Mouse (Mus musculus): ENCODE measurements around the gene Cpsf6. TPM values are rescaled to one million over a fixed set of nuclear protein-coding genes. Genes with fewer than 3 reads are reported as not detected.

Gene Cpsf6
- polyA plus RNA-seq, 1 experiment from 2014 or later: 301 TPM

DNA sequence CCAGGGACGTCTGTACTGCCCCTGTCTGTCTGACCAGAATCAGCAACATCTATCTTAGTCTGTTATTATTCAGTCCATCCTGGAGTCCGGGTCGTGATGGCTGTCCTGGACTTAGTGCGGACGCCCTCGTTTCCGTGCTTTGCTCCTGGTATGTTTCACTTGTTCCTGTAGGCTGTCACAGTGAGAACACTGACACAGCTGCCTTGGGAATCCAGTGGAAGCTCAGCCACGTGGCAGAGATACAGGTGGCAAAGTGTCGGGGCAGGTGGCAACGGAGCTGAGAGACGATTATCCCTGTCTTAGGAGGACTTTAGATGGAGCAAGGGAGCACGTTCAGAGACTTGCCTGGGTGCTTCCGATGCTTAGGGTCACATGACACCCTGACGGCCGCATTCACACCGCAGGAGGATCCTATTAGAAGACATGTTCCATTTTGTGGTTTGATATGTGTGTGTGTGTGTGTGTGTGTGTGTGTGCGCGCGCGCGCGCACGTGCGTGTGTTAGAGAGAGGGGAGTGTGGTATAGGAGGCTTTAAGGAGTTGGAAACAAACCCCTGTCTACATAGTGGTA lies 38.9 kb upstream of the Cpsf6 start:
- Histone ChIP-seq H3K4me1 (peaks cover 19% of the 10 kb centered on the region), H3K27me3 (0 out of 2 replicates have a peak, but pooled peaks cover 4% of the 10 kb centered on the region), H3K4me3 (replicated peaks) (peak overlapping the region; percentile 23; the same call in 1 of the 2 replicates), H3K36me3 (replicated peaks) (no peaks in the 10 kb centered on the region), H3K9me3 (no peaks in the 10 kb centered on the region), H3K27ac (peak overlapping the region; percentile 70; the same call in 1 of the 2 replicates), H3K4me2 (peak overlapping the region; percentile 53), H3K9ac (no peak overlapping the region)
- ATAC-seq (ENCODE audit: low FRiP score): 0 out of 2 replicates have a peak, but pooled peaks have one; percentile 8
- WGBS: 49% methylated on average over 24 of the region's 24 CpGs

DNA sequence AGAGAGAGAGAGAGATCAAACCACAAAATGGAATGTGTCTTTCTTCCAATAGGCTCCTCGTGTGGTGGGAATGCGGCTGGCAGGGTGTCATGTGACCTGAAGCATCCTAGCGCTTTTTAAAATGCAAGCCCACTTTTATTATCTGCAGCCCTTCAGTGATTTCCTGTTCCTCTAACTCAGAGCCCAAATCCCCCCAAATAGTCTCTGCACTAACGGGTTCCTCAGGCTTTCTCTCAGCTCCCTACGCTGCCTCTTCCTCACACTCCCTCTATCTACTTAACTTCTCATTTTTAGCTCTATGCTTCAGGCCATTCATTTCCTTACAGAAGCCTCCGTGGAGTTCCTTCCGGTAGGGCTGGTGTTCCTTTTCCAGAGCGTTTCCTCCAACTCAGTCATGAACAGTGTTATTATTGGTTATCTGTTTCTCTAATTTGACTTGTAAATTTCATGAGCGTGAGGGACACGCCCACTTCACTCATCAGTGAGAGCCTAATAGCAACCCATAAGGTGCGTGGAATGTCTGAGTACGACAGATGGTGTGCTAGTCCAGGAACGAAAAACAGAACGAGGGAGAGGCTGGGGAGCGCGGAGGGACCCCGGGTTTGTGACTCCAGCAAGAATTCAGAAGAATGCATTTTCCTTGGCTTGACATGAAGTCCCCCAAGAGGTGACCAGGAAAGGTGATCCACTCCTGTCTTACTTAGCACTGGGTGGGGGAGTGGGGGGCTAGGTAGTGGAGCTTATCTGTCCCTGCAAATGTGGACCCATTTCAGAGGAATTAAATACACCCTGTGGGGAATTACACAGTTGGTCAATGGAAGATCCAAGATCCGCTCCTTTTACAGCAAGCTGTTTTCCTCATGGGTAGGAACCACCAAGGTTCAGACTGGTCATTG lies 38.2 kb upstream of the Cpsf6 start:
- H3K36me3 ChIP-seq (replicated peaks): no peaks in the 10 kb centered on the region
- H3K27me3 ChIP-seq: 0 out of 2 replicates have a peak, but pooled peaks cover 4% of the 10 kb centered on the region
- 29% methylated on average over 18 of the region's 18 CpGs for WGBS
- peaks cover 19% of the 10 kb centered on the region for H3K4me1 ChIP-seq
- no peak overlapping the region for H3K9ac ChIP-seq
- ATAC-seq (ENCODE audit: low FRiP score): peak; percentile 66
- peak overlapping the region; percentile 23 for H3K4me3 ChIP-seq (replicated peaks)
- H3K4me2 ChIP-seq: peak overlapping the region; percentile 53
- no peaks in the 10 kb centered on the region for H3K9me3 ChIP-seq
- peak overlapping the region; percentile 70 for H3K27ac ChIP-seq

DNA sequence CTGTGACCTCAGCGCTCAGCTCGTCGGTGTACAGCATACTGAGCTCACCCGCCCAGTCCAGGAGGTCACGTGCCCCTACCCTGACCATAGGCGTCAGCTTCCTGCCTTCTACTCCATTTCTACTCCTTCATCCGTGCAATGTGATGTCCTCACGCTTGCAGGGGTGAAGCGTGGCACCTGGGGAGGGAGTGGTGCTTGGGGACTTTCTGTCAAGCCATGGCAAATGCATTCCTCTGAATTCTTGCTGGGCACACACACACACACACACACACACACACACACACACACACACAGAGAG lies 37.6 kb upstream of the Cpsf6 start:
- H3K4me1 ChIP-seq: peaks cover 19% of the 10 kb centered on the region
- peak overlapping the region; percentile 23 for H3K4me3 ChIP-seq (replicated peaks)
- 0 out of 2 replicates have a peak, but pooled peaks have one; percentile 18 for ATAC-seq (ENCODE audit: low FRiP score)
- 71% methylated on average over 9 of the region's 9 CpGs for WGBS
- no peaks in the 10 kb centered on the region for H3K36me3 ChIP-seq (replicated peaks)
- H3K4me2 ChIP-seq: peak overlapping the region; percentile 53
- H3K9ac ChIP-seq: no peak overlapping the region
- H3K27ac ChIP-seq: peak overlapping the region; percentile 70; the same call in 1 of the 2 replicates
- no peaks in the 10 kb centered on the region for H3K9me3 ChIP-seq
- H3K27me3 ChIP-seq: 0 out of 2 replicates have a peak, but pooled peaks cover 4% of the 10 kb centered on the region

DNA sequence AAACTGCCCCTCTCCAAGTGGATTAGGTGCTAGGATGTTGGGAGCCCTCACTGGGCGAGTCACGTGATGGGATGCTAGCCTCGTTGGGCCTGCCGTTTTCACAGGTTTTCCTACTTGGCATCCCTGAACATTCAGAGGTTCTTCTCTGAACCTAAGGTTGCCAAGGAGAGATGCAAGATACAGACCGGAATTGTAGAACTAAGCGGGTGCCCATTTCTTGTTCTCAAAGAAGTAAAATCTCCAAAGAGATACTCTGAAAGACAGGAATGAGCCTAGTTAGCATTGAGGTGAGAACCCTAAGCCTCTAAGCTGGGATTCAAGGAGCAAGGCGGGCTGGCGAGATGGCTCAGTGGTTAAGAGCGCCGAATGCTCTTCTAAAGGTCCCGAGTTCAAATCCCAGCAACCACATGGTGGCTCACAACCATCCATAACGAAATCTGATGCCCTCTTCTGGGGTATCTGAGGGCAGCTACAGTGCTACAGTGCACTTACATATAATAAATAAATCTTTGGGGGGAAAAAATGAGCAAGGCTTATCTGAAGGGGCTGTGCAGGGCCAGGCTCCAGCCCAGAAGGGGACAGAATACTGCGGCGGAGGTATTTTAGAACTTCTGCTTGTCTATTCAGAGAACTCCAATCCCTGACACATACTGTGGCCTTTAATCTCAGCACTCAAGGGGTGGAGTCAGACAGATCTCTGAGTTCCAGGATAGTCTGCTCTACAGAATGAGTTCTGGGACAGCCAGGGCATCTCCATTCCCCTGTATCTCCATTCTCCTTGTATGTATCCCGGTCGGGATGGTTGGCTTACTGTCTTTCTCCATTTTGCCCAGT lies 37.0 kb upstream of the Cpsf6 start:
- H3K27me3 ChIP-seq: 0 out of 2 replicates have a peak, but pooled peaks cover 4% of the 10 kb centered on the region
- H3K27ac ChIP-seq: 0 out of 2 replicates have a peak overlapping the region, but pooled peaks have one; percentile 70
- peak overlapping the region; percentile 53 for H3K4me2 ChIP-seq
- no peaks in the 10 kb centered on the region for H3K36me3 ChIP-seq (replicated peaks)
- no peak for ATAC-seq (ENCODE audit: low FRiP score)
- no peaks in the 10 kb centered on the region for H3K9me3 ChIP-seq
- peaks cover 23% of the 10 kb centered on the region for H3K4me1 ChIP-seq
- 89% methylated on average over 16 of the region's 16 CpGs for WGBS
- H3K9ac ChIP-seq: no peak overlapping the region
- H3K4me3 ChIP-seq (replicated peaks): no peak overlapping the region; the same call in 1 of the 2 replicates

DNA sequence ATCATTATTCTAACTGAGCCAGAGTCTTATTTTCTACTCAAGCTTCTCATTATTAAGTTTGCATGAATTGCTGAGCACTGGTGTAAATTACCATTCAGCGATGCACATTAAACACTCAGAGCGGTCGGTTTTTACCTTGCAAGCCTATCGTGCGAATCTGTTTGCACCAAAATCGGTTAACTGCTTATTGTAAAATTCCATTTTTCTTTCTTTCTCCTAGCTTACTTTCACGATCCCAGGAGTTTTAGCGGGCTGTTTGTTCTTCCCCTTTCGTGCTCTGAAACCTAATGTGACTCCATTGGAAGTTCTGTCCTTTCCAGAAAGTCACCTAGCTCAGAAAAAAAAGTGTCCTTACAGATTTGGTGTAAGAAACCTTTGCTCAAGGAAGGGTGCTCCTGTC lies 36.3 kb upstream of the Cpsf6 start:
- H3K9ac ChIP-seq: no peak overlapping the region
- no peaks in the 10 kb centered on the region for H3K9me3 ChIP-seq
- 85% methylated on average over 9 of the region's 9 CpGs for WGBS
- no peak for ATAC-seq (ENCODE audit: low FRiP score)
- H3K27me3 ChIP-seq: 0 out of 2 replicates have a peak, but pooled peaks cover 4% of the 10 kb centered on the region
- H3K4me3 ChIP-seq (replicated peaks): no peak overlapping the region
- no peak overlapping the region for H3K4me2 ChIP-seq
- no peaks in the 10 kb centered on the region for H3K36me3 ChIP-seq (replicated peaks)
- no peak overlapping the region for H3K27ac ChIP-seq
- peaks cover 28% of the 10 kb centered on the region for H3K4me1 ChIP-seq

DNA sequence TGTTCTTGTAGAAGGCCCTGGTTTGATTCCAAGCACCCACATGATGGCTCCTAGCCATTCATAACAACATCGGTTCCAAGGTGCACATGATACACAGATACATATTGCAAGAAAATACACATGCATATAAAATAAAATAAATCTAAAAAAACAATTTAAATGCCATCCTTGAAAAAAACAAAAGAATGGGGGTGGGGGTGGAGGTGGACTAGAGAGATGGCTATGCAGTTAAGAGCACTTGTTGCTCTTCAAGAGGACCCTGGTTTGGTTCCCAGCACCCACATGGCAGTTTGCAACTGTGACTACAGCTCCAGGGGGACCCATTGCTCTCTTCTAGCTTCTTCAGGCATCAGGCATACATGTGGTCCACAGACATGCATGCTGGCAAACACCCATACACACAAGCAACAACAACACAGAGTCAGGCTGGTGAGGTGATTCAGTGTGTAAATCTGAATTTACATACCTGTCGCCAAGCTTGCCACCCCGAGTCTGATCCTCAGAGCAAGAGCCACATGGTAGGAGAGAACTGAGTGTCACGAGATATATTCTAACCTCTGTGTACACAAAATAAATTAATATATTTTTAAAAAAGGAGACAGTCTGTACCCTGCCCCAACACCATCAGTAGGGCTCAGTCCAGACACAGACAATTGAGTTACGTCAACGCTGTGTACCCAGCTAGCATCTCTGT lies 35.7 kb upstream of the Cpsf6 start:
- Histone ChIP-seq H3K4me1 (peaks cover 28% of the 10 kb centered on the region), H3K27me3 (0 out of 2 replicates have a peak, but pooled peaks cover 4% of the 10 kb centered on the region), H3K36me3 (replicated peaks) (no peaks in the 10 kb centered on the region), H3K27ac (no peak overlapping the region), H3K9me3 (no peaks in the 10 kb centered on the region), H3K9ac (no peak overlapping the region), H3K4me2 (no peak overlapping the region), H3K4me3 (replicated peaks) (no peak overlapping the region)
- WGBS: 83% methylated on average over 6 of the region's 6 CpGs
- ATAC-seq (ENCODE audit: low FRiP score): no peak

DNA sequence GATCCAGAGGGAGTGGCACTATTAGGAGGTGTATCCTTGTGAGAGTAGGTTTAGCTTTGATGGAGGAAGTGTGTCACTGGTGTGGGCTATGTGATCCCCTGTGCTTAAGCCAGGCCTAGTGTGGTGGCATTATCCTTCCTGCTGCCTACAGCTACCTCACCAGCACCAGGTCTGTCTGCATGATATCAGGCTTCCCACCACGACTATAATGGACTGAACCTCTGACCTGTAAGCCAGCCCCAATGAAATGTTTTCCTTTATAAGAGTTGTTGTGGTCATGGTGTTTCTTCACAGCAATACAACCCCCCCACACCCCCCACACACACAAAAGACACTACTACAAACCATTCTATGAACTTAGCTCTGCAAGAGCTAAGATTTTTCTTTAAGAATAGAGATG lies 34.9 kb upstream of the Cpsf6 start:
- H3K4me1 ChIP-seq: peaks cover 28% of the 10 kb centered on the region
- H3K27ac ChIP-seq: no peak overlapping the region
- no peak overlapping the region for H3K4me2 ChIP-seq
- 0 out of 2 replicates have a peak, but pooled peaks cover 4% of the 10 kb centered on the region for H3K27me3 ChIP-seq
- ATAC-seq (ENCODE audit: low FRiP score): no peak
- no peak overlapping the region for H3K9ac ChIP-seq
- H3K36me3 ChIP-seq (replicated peaks): no peaks in the 10 kb centered on the region
- no peaks in the 10 kb centered on the region for H3K9me3 ChIP-seq
- H3K4me3 ChIP-seq (replicated peaks): no peak overlapping the region
- WGBS: 76% methylated on average over 1 of the region's 1 CpGs

DNA sequence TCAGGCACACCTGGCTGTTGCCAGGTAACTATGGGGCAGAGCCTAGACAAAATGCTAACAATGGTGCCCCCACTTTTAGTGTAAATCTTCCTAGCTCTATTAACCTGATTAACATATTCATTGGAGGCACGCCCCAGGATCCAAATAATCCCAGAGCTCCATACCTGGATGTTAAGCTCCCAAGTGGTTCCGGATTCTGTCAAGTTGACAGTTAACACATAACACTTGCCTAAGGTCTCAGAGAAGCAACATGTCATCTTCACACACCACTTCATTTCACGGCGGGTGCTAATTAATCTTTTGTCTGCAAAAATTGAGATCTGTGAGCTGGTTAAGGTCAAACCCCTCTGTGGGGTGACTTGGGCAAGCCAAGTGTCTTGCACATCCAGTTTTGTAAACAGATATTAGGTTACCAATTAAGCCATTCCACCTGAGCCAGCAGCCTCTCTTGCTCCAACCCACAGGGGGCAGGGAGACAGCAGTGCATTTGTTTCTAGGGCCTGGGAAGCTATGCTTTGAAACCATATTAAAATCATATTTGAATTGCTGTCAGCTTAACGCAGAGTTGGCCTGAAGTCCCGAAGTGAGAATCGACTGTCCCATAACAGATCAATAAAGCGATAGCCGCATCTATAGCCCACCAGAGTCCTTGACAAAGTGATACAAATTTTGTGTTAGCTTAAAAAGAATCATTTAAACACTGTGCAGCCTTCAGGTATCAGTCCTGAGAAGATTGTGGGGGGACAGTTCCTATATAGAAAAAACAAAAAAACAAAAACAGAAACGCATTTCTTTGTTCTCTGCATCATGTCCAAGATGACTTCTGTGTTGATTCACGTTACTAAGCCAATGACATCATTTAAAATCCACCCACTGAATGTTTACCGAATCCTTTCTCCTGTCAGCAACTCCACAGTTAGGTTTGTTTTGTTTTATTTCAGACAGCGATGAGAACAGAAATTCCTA lies 34.0 kb upstream of the Cpsf6 start:
- H3K27ac ChIP-seq: no peak overlapping the region
- 0 out of 2 replicates have a peak, but pooled peaks cover 2% of the 10 kb centered on the region for H3K27me3 ChIP-seq
- 72% methylated on average over 13 of the region's 13 CpGs for WGBS
- H3K4me2 ChIP-seq: no peak overlapping the region
- ATAC-seq (ENCODE audit: low FRiP score): no peak
- no peak overlapping the region for H3K9ac ChIP-seq
- H3K9me3 ChIP-seq: no peaks in the 10 kb centered on the region
- no peak overlapping the region for H3K4me3 ChIP-seq (replicated peaks)
- peaks cover 27% of the 10 kb centered on the region for H3K4me1 ChIP-seq
- no peaks in the 10 kb centered on the region for H3K36me3 ChIP-seq (replicated peaks)

DNA sequence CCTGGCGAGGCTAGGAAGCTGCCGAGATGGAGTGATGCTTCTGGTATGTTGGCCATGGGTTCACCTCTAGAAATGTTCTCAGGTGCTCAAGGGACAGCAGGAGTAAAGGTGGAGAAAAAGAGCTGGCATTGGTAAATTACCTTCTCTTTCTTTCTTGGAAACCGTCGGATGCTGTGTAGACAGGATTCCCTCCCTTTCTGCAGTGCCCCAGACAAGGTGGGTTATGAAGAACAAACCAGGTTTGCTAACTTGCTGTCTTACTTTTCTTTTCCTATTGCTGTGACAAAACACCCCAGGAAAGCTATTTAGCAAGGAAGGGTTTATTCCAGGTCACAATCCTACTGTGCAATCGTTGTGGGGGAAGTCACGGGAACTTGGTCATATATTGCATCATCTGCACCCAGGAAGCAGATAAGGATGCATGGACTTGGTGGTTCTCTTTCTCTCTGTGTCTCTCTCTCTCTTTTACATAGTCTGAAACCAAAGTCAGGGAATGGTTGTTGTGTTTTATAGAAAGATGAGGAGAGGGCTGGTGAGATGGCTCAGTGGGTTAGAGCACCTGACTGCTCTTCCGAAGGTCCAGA lies 32.8 kb upstream of the Cpsf6 start:
- Histone ChIP-seq H3K27ac (no peak overlapping the region), H3K4me1 (peaks cover 15% of the 10 kb centered on the region), H3K4me3 (replicated peaks) (no peak overlapping the region), H3K27me3 (no peaks in the 10 kb centered on the region), H3K9me3 (no peaks in the 10 kb centered on the region), H3K9ac (no peak overlapping the region), H3K36me3 (replicated peaks) (no peaks in the 10 kb centered on the region), H3K4me2 (no peak overlapping the region)
- WGBS: 86% methylated on average over 7 of the region's 7 CpGs
- no peak for ATAC-seq (ENCODE audit: low FRiP score)

DNA sequence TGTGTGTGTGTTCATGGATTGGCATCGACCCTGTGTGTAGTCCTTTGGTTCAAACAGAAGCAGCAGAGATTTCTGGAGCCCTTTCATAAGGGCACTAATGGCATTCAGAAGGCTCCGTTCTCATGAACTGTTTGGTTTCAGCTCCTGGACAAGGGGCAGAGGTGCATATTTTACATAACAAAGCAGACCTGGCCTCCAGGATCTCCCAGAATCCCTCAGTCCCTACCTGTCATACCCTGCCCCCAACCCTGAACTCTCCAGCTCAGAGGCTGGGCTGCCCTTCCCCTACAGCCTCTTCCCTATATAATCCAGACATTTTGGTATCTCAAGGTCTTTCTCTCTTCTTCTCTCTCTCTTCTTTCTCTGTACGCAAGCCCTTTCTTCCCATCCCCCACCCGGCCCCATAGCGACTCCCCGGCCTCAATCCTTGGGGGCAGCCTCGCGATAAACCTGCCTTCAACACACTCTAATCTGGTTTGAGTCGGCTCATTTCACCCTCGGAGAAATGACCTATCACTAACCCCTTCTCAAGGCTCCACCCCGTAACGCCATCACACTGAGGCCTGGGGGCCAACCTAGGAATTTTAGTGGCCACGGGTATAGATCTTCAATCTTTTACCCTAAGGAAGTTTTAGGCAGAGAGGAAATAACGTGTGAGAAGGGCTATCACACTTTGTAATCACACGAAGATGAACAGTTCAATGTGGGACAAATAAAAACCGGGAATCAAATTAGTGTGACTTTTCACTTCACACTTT lies 32.1 kb upstream of the Cpsf6 start:
- no peak; the same call in 1 of the 2 replicates for ATAC-seq (ENCODE audit: low FRiP score)
- H3K9me3 ChIP-seq: no peaks in the 10 kb centered on the region
- peaks cover 9% of the 10 kb centered on the region for H3K4me1 ChIP-seq
- H3K27ac ChIP-seq: no peak overlapping the region
- H3K4me3 ChIP-seq (replicated peaks): no peak overlapping the region
- H3K36me3 ChIP-seq (replicated peaks): no peaks in the 10 kb centered on the region
- no peak overlapping the region for H3K4me2 ChIP-seq
- no peak overlapping the region for H3K9ac ChIP-seq
- WGBS: 36% methylated on average over 16 of the region's 16 CpGs
- no peaks in the 10 kb centered on the region for H3K27me3 ChIP-seq
